Mouse (Mus musculus) midbrain, postnatal 0 days (tissue): Measurements from ENCODE around the gene Dexi. TPM values are rescaled to one million over a fixed set of nuclear protein-coding genes. Genes with fewer than 3 reads are reported as not detected.

Source experiments
- ATAC-seq: fragments of 200-750 bp; cut with Nextera tagmentation; 2 replicates; pipeline ENCODE4 v1.8.0; 2017; ENCODE audit warnings: moderate number of reproducible peaks, mild to moderate bottlenecking, moderate TSS enrichment, moderate library complexity; ENCODE audit not compliant: low FRiP score
- DNase-seq: peaks from one replicate; pipeline ENCODE4 v3.0.0-alpha.2; 2015; ENCODE audit warnings: low spot score
- H3K27ac ChIP-seq: fragments of 300-500 bp; sonication (generic); 2 replicates; pipeline ENCODE4 v1.5.1; 2014; ENCODE audit warnings: low read depth, mild to moderate bottlenecking, low read length, mixed read lengths
- H3K27me3 ChIP-seq: fragments of 300-500 bp; sonication (generic); 2 replicates; pipeline ENCODE4 v1.6.1; 2014; ENCODE audit warnings: low read length, control low read depth, mixed read lengths; ENCODE audit not compliant: insufficient read depth
- H3K36me3 ChIP-seq: fragments of 300-500 bp; sonication (generic); 2 replicates; pipeline ENCODE4 v1.6.1; 2014; ENCODE audit warnings: low read length, control low read depth, mixed read lengths; ENCODE audit not compliant: insufficient read depth
- H3K4me1 ChIP-seq: fragments of 300-500 bp; sonication (generic); 2 replicates; pipeline ENCODE4 v1.6.1; 2014; ENCODE audit warnings: mild to moderate bottlenecking, control low read depth, antibody characterized with exemption, low read length, mixed read lengths; ENCODE audit not compliant: insufficient read depth
- H3K4me2 ChIP-seq: fragments of 300-500 bp; sonication (generic); 2 replicates; pipeline ENCODE4 v1.6.1; 2014; ENCODE audit warnings: low read depth, mild to moderate bottlenecking, low read length, mixed read lengths; ENCODE audit not compliant: poor library complexity, severe bottlenecking
- H3K4me3 ChIP-seq: fragments of 300-500 bp; sonication (generic); 2 replicates; pipeline ENCODE4 v1.5.1; 2014; ENCODE audit warnings: low read depth, mild to moderate bottlenecking, low read length, moderate library complexity
- H3K9ac ChIP-seq: fragments of 300-500 bp; sonication (generic); replicated peaks from 2 replicates; pipeline ENCODE4 v1.6.1; 2014; ENCODE audit warnings: mild to moderate bottlenecking, low read length, moderate library complexity, mixed read lengths; ENCODE audit not compliant: poor library complexity, severe bottlenecking
- H3K9me3 ChIP-seq: fragments of 300-500 bp; sonication (generic); 2 replicates; pipeline ENCODE4 v1.6.1; 2016; ENCODE audit warnings: low read length, control low read depth
- CTCF ChIP-seq: IDR thresholded peaks from 2 replicates; pipeline ENCODE4 v1.5.1; 2016; ENCODE audit warnings: antibody characterized with exemption, mild to moderate bottlenecking
- WGBS: fragments of 180-500 bp; shearing (Covaris S2); extraction: QIAGEN DNeasy Blood & Tissue Kit; methylation state at CpG from one replicate; pipeline ENCODE4 v1.1.7; 2014; 5-methylcytosine and 5-hydroxymethylcytosine counted together
- polyA plus RNA-seq: library from polyadenylated mRNA; unstranded; fragments of >200 nt; fragmentation: Nextera tagmentation; extraction: Ambion mirVana; gene quantifications from 2 replicates; pipeline ENCODE4 v1.2.1, GENCODE M21; 2015
- total RNA-seq: library from RNA; depleted of rRNA; stranded (reverse); fragments of >200 nt; gene quantifications from 2 replicates; pipeline ENCODE4 v1.2.3, GENCODE M21; 2014; rRNA removed

The Dexi gene
- total and polyA plus RNA-seq, 2 experiments from 2014 or later = 18.2 to 38.0 TPM

DNA sequence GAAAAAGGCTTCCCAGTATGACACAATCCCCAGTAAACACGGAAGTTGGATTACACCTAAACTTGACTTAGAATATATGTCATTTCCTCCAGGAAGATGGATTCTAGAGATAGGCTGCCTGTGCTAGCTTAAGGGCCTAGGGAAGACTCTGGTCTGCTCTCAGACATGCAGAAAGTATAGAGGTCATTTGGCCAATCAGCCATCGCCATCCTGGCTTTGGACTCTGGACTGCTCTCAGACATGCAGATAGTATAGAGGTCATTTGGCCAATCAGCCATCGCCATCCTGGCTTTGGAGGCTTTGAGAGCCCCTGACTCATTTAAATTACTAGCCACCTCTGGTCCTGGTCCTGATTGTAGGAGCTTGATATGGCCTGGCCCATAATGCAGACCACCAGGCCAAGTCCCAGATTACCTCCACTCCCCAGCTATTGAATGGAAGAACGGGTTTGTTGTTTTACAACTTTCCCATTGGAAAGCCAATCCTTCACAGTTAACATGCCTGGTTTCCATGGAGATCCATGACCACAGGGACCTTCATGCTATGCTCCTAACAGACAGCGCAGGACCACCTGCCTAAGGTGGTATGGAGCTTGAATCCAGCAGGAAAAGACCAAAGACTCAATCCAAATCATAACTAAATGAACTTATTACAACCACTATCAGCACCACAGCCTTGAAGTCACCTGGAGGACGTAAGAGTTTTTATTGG is 88.8 kb downstream of the Dexi start:
- Histone ChIP-seq H3K36me3 (no peaks in the 10 kb centered on the region), H3K9me3 (no peaks in the 10 kb centered on the region), H3K4me1 (no peaks in the 10 kb centered on the region), H3K27me3 (no peaks in the 10 kb centered on the region), H3K27ac (no peak overlapping the region), H3K4me2 (no peak overlapping the region), H3K9ac (no peak overlapping the region), H3K4me3 (no peak overlapping the region)
- no peak for TF ChIP-seq CTCF
- 78% methylated on average over 6 of the region's 6 CpGs for WGBS
- ATAC-seq = no peak
- DNase-seq = no peak

Other genes starting within 250 kb of the Dexi start
- 18.0 and 18.9 TPM in 2 replicates for gene Emp2, start 229.1 kb downstream of the Dexi start, total RNA-seq
- 21.3 and 21.9 TPM in 2 replicates for gene Emp2, start 229.1 kb downstream of the Dexi start, polyA plus RNA-seq
- gene Tekt5, start 147.6 kb downstream of the Dexi start, total RNA-seq = 9.4 and 11.2 TPM in 2 replicates
- 29.3 and 33.7 TPM in 2 replicates for gene Tekt5, start 147.6 kb downstream of the Dexi start, polyA plus RNA-seq
- 33.0 and 37.8 TPM in 2 replicates for gene Nubp1, start 131.1 kb downstream of the Dexi start, total RNA-seq
- 36.1 and 40.3 TPM in 2 replicates for gene Nubp1, start 131.1 kb downstream of the Dexi start, polyA plus RNA-seq
- gene Tvp23a, start 95.7 kb downstream of the Dexi start, total RNA-seq = 77.6 and 82.0 TPM in 2 replicates
- gene Tvp23a, start 95.7 kb downstream of the Dexi start, polyA plus RNA-seq = 44.1 and 46.8 TPM in 2 replicates
- under 0.01 and 0.09 TPM in 2 replicates for gene Ciita, start 63.0 kb downstream of the Dexi start, total RNA-seq
- 0.26 and 0.27 TPM in 2 replicates for gene Ciita, start 63.0 kb downstream of the Dexi start, polyA plus RNA-seq
- 63.8 and 65.8 TPM in 2 replicates for gene Clec16a, start 2.3 kb upstream of the Dexi start, total RNA-seq
- gene Clec16a, start 2.3 kb upstream of the Dexi start, polyA plus RNA-seq = 58.5 and 69.5 TPM in 2 replicates
- 4.1 and 7.9 TPM in 2 replicates for gene Socs1, start 242.5 kb upstream of the Dexi start, total RNA-seq
- gene Socs1, start 242.5 kb upstream of the Dexi start, polyA plus RNA-seq = 4.6 and 4.8 TPM in 2 replicates
- not detected in 2 replicates for gene Tnp2, start 245.6 kb upstream of the Dexi start, total RNA-seq
- gene Tnp2, start 245.6 kb upstream of the Dexi start, polyA plus RNA-seq = not detected in 2 replicates
- not detected in 2 replicates for gene Prm3, start 247.9 kb upstream of the Dexi start, total RNA-seq
- not detected in 2 replicates for gene Prm3, start 247.9 kb upstream of the Dexi start, polyA plus RNA-seq